Comparison of ENCODE assay signal across 8 mouse cellular contexts in the genomic region with DNA sequence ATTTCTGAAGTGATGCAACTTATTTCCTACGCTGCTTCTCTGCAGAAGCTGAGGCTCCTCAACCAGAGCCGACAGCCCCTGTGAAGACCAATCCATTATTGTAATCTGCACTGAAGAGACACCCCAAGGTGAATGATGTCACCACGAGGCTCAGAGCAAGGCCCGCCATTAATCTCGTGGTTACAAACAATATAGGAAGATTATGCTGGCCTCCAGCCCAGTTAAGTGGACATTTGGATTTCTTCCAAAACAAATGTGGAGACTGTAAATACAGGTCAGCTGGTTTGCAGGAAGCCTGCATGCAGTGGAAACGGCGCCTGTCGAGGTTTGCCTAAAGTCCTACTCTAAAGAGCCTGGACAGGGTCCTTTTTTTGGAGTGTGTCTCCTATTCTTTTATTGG.
A peak's percentile ranks its signal among the peaks of the same experiment; 100 is the strongest.
DNase-seq lines count a peak whose midpoint lies in the region; ATAC-seq lines count a peak whose summit lies in the region.

No protein-coding gene starts in this region.

- peak; percentile 19 to 23 for DNase-seq in heart, adult 18-20 months
- no peak for DNase-seq in heart, postnatal 25 days (ENCODE audit: low spot score)
- peak; percentile 78 for DNase-seq in adrenal gland, adult 8-10 months
- DNase-seq in kidney, adult 18-20 months, result peak; percentile 26
- peak; percentile 84 for DNase-seq in lung, postnatal 10 days
- DNase-seq in frontal cortex, postnatal 10 days (ENCODE audit: low spot score in 2 of 2), result no peak

- ATAC-seq in CD4-positive, CD25-positive, alpha-beta regulatory T cell, adult 4 months, result no peak
- ATAC-seq in monocyte, adult 5-6 weeks (replicated peaks; ENCODE audit: insufficient number of reproducible peaks, low FRiP score, low TSS enrichment, poor library complexity, severe bottlenecking), result no peak

- intact Hi-C loops in heart, postnatal 25 days (cut with DNase I), result no loop called here

Comparison
In these comparisons a context has a peak if more than half of its experiments do, and no peak if none do; other contexts are left out.
1. DNase-seq: peak in heart, adult 18-20 months (2 of 2), adrenal gland, adult 8-10 months (single experiment), kidney, adult 18-20 months (single experiment) and lung, postnatal 10 days (single experiment); none in heart, postnatal 25 days (single experiment) and frontal cortex, postnatal 10 days (0 of 2).